Mouse (Mus musculus) left cerebral cortex, adult 2 months (tissue): ENCODE measurements at regions not wholly inside any gene's neighbourhood (a gene's known extent, or its start where the extent isn't known, plus 50 kb on each side); places are given as distances from the start of the nearest gene placed in this dataset.

Experiments
- DNase-seq, 2 experiments: peaks; one replicate each; pipeline ENCODE4 v3.0.0; 2021 to 2022; ENCODE audit warnings: low spot score in 2 of 2, mixed read lengths in 1 of 2; ENCODE audit errors: extremely low spot score in 1 of 2
- H3K27ac ChIP-seq: fragments of 200-600 bp; 2 replicates; pipeline ENCODE4 v1.8.1; 2022
- H3K4me3 ChIP-seq: fragments of 200-600 bp; 2 replicates; pipeline ENCODE4 v1.8.1; 2022
- CTCF ChIP-seq: fragments of 200-600 bp; IDR thresholded peaks from 2 replicates; pipeline ENCODE4 v1.8.1; 2022; ENCODE audit warnings: antibody characterized with exemption, mild to moderate bottlenecking, moderate library complexity
- intact Hi-C: fragments of 180-260 bp; cut with DNase I; formaldehyde crosslinking; loops from one replicate; pipeline ENCODE4 v1.15.1; 2025

- peak; percentile 76 for TF ChIP-seq CTCF
- no peak overlapping the region for H3K27ac ChIP-seq
- peak; percentile 56 to 62 for DNase-seq
- no peak overlapping the region for H3K4me3 ChIP-seq
- intact Hi-C loops = loop anchor here (5.0 kb wide), 1 partner anchor 151 kb away; no protein-coding TSS in a partner anchor
These were observed 196.0 kb downstream of the Tmem182 start for GRCm38 (mm10) chr1:41001154-41001949.

DNA sequence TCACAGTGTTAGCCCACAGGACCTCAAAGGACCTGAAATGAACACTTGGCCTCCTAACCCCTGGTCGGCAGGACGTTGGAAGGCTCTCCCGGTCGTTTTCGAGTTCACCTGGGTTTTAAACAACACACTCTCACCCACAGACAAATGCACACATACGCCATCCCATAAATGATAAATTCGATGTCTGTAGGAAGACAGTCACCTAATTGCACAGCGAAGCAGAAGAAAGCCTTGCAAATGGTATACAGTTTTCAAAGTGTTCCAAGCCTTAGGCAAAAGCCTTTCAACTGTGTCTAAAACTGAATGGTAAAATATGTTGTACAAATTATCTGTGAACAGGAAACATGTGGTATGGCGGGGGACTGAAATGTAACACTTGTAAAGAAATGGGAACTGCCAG, 196.6 kb downstream of the Tmem182 start:
- H3K27ac ChIP-seq = no peak overlapping the region
- DNase-seq = no peak
- H3K4me3 ChIP-seq = no peak overlapping the region
- TF ChIP-seq CTCF = no peak
- intact Hi-C loops = loop anchor here (5.0 kb wide), 1 partner anchor 150 kb away; no protein-coding TSS in a partner anchor

GRCm38 (mm10) chr1:41026943-41027342, 221.5 kb downstream of the Tmem182 start:
- Histone ChIP-seq H3K27ac (no peak overlapping the region), H3K4me3 (no peak overlapping the region)
- intact Hi-C loops = loop anchor here (5.0 kb wide), 1 partner anchor 125 kb away; no protein-coding TSS in a partner anchor
- DNase-seq = no peak
- no peak for TF ChIP-seq CTCF

- peak; percentile 20 to 33 for DNase-seq
- Histone ChIP-seq H3K4me3 (no peak overlapping the region), H3K27ac (no peak overlapping the region)
- intact Hi-C loops = loop anchor here (5.0 kb wide), 1 partner anchor 125 kb away; no protein-coding TSS in a partner anchor
- no peak for TF ChIP-seq CTCF
These were observed 222.2 kb downstream of the Tmem182 start for GRCm38 (mm10) chr1:41027540-41027978.

DNA sequence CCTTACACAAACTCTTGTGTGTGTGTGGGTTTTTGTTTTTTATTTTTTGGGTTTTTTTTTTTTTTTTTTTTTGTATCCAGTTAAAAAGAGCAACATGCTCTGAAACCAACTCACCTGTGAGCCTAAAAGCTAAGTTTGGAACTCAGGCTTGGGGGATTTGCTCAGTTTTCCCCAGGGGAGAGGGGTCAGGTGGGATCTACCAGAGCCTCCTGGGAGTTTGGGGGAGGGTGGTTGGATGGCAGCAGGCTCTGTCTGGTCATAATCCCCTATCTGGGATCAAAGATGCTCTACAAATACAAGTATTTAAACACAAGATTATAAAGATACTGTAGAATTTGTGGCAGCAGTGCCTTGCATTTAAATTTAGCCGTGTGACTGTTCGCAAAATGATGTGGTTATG, 222.6 kb downstream of the Tmem182 start:
- TF ChIP-seq CTCF = no peak
- DNase-seq = no peak
- intact Hi-C loops = loop anchor here (5.0 kb wide), 1 partner anchor 124 kb away; no protein-coding TSS in a partner anchor
- H3K27ac ChIP-seq = no peak overlapping the region
- no peak overlapping the region for H3K4me3 ChIP-seq

DNA sequence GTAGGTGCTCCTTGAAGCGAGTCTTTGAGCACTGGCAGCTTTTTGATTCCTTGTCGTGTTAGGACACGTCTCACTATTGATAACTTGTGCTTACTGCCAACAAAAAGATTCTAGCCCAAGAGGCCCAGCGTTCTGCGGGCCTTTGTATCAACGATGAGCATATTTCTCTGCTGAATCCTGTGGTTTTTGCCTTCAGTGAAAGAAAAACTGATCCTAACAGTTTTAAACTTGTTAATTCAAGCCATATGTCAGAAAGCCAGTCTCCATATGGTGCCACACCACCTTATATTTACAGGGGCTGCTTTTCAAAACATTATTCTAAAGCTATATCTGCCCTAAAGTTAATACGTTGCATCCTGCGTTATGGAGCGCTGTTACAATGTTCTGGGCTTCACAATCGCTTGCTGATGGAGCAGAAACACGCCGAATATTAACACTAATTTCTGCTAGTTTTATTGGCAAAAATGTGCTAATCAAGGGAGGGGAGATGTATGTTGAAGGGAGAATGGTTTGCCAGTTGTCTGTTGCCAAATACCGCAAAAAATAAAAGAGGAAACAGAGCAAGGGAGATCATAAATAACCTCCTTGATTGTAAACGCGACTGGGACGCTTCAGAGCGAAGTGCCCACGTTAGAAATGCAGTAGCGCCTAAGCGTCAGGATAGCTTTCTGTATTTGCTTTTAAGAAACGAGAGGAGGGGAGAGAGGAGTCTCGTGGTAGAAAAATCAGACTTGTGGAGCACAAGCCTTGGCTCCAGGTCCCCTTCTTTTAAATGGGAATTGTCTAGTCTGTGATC, 229.9 kb downstream of the Tmem182 start:
- TF ChIP-seq CTCF = no peak
- H3K4me3 ChIP-seq = peak overlapping the region; percentile 16; the same call in 1 of the 2 replicates
- intact Hi-C loops = loop anchor here (10.0 kb wide), 1 partner anchor 1660 kb away; the partner anchor contains the start of gene Pou3f3
- no peak overlapping the region for H3K27ac ChIP-seq
- DNase-seq = no peak

DNA sequence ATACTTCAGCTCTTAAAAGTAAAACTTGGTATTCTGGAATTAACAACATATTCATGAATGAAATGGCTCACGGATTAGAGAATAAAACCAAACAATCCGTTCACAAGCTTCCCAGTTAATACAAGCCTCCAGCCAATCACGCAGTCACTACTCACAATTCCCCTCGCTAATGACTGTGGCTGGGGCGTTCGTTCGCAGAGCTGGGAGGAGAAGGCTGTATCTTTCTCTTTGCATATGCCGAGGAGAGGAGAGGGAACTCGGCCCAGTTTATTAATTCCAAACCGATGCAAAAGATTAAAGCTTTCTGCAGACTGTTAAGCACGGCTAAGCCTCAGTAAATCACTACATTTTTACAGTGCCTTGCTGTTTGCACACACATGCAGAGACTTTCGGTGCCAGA, 231.5 kb downstream of the Tmem182 start:
- Histone ChIP-seq H3K27ac (peak overlapping the region; percentile 15; the same call in 1 of the 2 replicates), H3K4me3 (peak overlapping the region; percentile 36)
- TF ChIP-seq CTCF = no peak
- intact Hi-C loops = loop anchor here (10.0 kb wide), 1 partner anchor 1658 kb away; the partner anchor contains the start of gene Pou3f3
- no peak for DNase-seq

GRCm38 (mm10) chr1:41054426-41054955, 249.1 kb downstream of the Tmem182 start:
- DNase-seq = no peak
- intact Hi-C loops = no loop called here
- Histone ChIP-seq H3K27ac (no peak overlapping the region), H3K4me3 (no peak overlapping the region)
- TF ChIP-seq CTCF = no peak

DNA sequence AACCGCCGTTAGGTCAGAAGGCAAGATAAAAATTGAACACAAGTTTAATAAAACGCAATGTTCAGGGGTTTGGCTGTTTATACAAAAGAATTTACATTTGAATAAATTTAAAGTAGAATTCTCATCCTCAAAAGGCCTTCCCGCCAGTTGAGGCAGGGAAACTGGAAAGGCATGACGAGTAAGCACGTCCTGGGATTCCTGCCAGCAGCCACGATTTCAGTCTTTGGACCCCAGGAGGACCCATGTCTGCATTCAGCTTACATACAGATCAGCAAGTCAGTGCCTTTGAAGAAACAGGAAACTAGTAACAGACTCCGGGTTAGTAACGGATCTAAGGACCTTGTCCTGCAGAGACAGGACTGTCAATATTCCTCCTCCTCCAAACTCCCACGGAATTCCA, 250.4 kb downstream of the Tmem182 start:
- H3K27ac ChIP-seq = no peak overlapping the region
- H3K4me3 ChIP-seq = no peak overlapping the region
- TF ChIP-seq CTCF = no peak
- no peak for DNase-seq
- intact Hi-C loops = no loop called here

GRCm38 (mm10) chr1:41065130-41065529, 259.7 kb downstream of the Tmem182 start:
- TF ChIP-seq CTCF = no peak
- no peak for DNase-seq
- intact Hi-C loops = no loop called here

DNA sequence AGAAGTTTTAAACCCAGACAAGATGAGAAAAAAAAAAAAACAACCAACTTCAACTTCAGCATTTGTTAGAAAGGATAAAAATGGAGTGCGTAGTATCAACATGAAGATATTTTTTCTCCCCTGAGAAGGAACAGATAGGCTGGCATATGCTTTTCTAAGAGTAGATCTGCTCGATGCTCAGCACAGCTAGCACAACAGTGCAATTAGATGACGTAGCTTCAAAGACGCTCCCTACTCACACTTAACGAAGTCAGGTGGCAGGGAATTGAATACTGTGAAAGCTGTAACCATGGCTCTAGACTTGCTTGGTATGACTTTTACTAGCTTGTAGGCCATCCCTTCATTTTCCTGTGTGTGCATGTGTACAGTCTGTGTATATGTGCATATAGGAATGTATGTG, 299.5 kb downstream of the Tmem182 start:
- intact Hi-C loops = no loop called here
- TF ChIP-seq CTCF = no peak
- no peak for DNase-seq
- Histone ChIP-seq H3K4me3 (no peak overlapping the region), H3K27ac (no peak overlapping the region)

More at GRCm38 (mm10) chr1:41065130-41065529, 259.7 kb downstream of the Tmem182 start:
- Histone ChIP-seq H3K27ac (no peak overlapping the region), H3K4me3 (no peak overlapping the region)
